Mouse (Mus musculus) common myeloid progenitor, adult 5-6 weeks (primary cell): ENCODE measurements around the gene Soga1. TPM values are rescaled to one million over a fixed set of nuclear protein-coding genes. Genes with fewer than 3 reads are reported as not detected.

Experiments used
- ATAC-seq: replicated peaks from 2 replicates; pipeline ENCODE4 v1.8.0; 2016; ENCODE audit warnings: low read depth, mild to moderate bottlenecking, moderate TSS enrichment, inconsistent platforms; ENCODE audit not compliant: poor library complexity, severe bottlenecking
- total RNA-seq: library from RNA; stranded (forward); fragments of 200-1000, 187-1606 nt; gene quantifications from 2 replicates; pipeline ENCODE4 v1.2.3, GENCODE M21; 2017

The Soga1 gene
- total RNA-seq, result 5.6 and 7.0 TPM in 2 replicates

DNA sequence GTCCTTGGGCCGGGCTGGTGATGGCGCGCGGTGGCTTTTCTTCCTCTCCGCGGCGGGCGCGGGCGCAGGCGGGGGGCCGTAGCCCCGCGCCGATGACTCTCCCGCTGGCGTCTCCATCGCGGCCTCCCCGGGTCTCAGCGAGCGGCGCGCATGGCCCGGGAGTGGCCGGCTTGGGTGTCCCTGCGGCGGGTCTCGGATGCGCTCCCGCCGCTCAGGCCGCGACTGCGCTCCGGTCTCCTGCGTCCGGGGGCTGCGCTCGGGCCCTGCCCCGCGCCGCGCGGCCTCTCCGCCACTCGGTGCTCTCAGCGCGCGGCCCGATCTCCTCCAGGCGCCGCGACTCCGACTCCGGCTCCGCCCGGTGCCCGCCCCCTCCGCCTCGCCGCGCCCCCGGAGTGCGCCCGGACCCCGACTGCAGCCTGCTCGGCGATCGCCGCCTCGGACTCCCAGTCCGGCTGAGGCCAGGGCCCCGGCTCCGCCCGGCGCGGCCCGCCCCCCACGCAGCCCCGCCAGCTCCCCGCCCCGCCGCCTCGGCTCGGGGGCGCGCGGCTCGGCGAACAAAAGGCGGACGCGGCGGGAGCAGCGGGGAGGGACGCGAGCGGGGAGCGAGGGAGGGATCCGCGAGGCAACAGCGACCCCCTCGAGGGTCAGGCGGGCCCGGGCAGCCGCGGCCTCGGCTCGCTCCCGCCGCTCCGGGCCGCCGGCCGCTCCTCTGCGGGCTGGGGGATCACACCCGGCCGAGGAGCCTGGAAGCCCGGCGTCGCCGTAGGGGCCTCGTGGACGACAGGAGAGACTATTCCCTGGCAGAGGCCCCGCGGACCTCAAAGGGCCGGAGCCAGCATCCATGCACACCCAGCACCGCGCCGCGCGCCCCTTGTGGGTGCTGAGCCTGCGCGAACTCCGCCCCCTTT lies at the start of gene Soga1:
Gene Soga1, minus strand, starts transcription at position 462 of the 908 bp plus-strand sequence.
- peak; percentile 45 for ATAC-seq

- no peak for ATAC-seq
Measured at GRCm38 (mm10) chr2:157128072-157128471, 49.0 kb upstream of the Soga1 start.

GRCm38 (mm10) chr2:157127370-157127769 lies 48.3 kb upstream of the Soga1 start:
- no peak for ATAC-seq

- ATAC-seq, result no peak
Measured at GRCm38 (mm10) chr2:157125246-157125645, 46.2 kb upstream of the Soga1 start.

- ATAC-seq, result no peak
Measured at GRCm38 (mm10) chr2:157121766-157122165, 42.7 kb upstream of the Soga1 start.

- ATAC-seq, result no peak
Measured at GRCm38 (mm10) chr2:157119075-157119474, 40.0 kb upstream of the Soga1 start.

DNA sequence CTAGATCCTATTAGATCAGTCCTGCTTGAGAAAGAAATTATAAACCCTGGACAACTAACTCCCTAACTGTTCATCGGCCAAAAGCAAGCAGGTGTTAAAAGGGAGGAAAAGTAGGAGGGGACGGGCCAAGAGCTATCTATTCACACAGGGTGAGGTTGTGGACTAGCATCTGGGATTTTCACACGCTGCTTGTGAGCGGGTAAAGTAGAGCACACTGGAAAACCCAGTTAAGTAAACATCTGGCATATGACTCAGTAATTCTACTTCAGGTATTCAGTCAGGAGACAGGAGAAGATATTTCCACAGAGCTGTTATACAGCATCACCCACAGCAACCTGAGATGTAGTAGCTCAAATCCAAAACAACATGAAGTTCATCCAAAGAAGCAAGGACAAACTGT lies 39.5 kb upstream of the Soga1 start:
- ATAC-seq, result no peak

- peak; percentile 78 for ATAC-seq
Measured at GRCm38 (mm10) chr2:157116964-157117363, 37.9 kb upstream of the Soga1 start.

- peak; percentile 83 for ATAC-seq
Measured at GRCm38 (mm10) chr2:157108236-157108635, 29.2 kb upstream of the Soga1 start.

DNA sequence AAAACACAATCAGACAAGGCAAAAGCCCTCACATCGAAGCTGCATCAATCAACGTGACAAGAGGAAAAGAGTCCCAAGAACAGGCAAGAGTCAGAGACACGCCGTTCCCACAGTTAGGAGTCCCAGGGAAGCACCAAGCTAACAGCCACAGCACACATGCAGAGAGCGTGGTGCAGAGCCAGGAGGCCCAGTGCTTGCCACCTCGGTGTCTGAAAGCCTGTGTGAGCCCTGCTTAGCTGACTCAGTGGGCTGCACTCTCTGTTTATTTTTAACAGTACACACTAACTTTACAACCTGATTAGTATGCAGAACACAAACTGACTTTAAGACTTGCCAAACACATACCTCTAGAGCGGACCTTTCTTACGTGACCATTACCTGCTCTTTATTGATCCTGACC lies 25.4 kb upstream of the Soga1 start:
- no peak for ATAC-seq

DNA sequence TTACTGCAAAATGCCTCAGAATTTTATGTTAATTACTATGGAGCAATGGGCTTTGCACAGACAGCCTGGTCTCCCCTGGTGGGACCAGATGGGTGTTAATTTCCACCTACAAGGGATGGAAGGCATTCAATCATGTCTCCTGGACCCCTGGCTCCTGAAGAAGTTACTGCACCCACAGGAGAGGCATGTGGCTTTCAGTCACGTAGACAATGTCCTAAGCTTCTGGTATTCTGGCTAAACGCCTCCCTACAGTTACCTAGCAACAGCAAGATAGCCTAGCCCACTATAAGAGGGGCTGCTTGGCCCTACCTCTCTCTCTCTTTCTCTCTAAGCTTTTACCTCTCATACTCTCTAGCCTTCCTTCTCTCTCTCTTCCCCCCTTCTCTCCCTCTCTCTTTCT lies 23.2 kb upstream of the Soga1 start:
- ATAC-seq, result no peak

GRCm38 (mm10) chr2:157101650-157102049 lies 22.6 kb upstream of the Soga1 start:
- ATAC-seq, result no peak

- no peak for ATAC-seq
Measured at GRCm38 (mm10) chr2:157100319-157100605, 21.2 kb upstream of the Soga1 start.

DNA sequence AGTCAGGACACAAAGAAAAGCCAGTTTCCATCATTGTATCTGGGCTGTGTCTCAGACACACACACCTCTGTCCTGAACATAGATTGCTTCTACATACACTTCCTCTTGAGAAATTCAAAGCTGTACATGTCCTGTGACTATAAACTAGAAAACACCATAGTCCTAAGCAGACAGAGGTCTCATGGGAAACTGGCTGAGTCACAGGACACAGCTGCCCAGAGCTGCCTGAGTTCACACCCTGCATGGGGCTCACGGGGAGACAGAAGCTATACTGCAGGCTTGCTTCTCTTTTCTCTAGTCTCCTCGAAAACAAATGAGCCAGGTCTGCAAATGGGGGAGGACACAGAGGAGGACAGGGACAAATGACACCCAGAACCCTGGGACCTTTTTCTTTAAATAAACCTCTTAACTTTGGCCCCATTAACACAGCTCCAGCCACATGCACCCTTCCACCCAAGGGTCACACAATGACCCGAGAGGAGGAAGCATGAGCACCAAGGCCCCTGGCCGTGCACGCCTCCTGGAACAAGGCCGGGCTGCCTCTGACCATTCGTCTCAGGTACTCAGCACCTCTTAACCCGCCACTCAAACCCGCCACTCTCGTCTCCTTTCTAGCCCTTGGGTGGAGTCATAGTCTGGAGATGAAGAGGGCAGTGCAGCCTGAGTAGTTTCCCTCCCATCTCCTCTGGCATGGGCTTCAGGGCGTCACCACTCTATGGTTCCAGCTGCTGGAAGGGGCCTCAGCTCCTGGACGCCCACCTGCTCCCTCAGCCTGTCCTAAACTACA lies 20.7 kb upstream of the Soga1 start:
- ATAC-seq, result no peak

- ATAC-seq, result peak; percentile 85
Measured at GRCm38 (mm10) chr2:157095005-157095755, 16.1 kb upstream of the Soga1 start.

DNA sequence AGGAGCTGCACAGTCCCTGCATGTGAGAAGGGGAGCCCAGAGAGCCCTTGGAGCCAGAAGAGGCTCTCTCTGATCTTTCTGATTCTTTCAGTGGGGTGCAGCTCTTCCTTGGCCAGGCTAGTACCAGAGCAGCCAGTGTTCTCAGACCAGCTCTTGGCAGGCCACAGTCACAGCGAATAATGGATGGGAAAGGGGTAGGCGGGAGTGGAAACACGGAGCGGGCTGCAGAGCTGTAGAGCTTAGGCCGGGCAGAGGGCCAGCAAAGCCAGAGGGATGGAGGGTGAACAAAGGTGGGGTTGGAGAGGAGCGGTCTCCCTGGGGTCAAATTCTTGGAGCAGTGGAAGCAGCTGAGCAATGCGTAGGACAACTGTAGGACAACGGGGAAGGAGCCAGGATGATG lies 13.0 kb upstream of the Soga1 start:
- no peak for ATAC-seq

DNA sequence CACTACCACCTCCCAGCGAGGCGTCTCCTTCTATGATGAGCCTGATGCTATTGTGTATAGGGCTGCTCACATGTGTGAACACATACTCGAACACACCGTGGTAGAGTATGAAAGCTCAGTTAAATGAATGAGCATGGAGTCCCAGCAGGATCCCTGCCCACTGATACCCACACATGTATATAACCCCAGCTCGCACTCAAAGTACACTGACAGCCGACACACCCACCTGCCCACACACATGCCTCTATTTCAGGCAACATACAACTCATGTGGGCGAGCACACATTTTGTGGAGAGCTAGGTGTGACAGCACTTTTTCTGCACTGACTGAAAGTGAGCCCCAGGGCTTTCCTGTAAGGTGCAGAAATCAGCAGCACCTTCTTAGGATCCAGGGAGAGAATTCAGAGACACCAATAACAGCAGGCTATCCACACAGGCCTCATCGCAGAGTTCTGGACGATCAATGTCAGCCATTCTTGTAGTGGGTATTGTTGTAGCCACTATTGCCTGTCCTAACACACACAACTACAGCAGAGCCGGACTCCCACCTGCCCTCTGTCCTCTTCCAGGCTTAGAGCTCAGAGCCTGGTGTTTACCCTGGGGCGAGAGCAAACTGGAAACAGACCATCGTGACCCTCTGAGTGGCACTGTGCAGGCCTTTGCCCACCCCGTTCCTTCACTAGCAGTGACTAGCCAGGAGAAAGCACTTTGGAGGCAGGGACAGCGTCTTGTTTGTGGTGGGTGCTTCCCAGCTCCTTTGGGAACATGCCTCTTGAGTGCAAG lies 8.7 kb upstream of the Soga1 start:
- no peak for ATAC-seq

DNA sequence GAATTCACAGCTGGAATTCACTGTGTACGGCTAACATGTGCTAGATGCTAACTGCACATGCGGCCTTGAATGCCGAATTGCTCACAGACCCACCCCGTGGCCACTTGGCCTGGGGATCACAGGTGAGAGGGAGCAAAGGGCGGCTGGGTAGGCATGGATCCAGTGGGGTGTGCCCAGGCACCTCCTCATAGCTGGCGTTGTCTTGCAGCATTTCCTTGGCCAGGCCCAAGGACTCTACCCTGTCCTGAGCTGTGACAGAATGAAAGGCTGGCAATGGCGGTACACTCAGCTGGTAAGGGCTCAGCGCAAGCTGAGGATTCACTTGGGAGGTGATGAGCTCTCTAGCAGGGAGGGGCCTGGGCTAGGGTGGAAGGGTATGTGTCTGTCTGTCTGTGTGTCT lies 7.7 kb upstream of the Soga1 start, which contains the start of gene Tldc2:
Gene Tldc2, plus strand, starts transcription at position 260 of the 400 bp plus-strand sequence.
- ATAC-seq, result no peak

GRCm38 (mm10) chr2:157084831-157085585 lies 6.0 kb upstream of the Soga1 start:
- ATAC-seq, result no peak
